Mouse (Mus musculus): ENCODE data around the gene Plekhh1. TPM values are rescaled to one million over a fixed set of nuclear protein-coding genes. Genes with fewer than 3 reads are reported as not detected.
A peak's percentile ranks its signal among the peaks of the same experiment; 100 is the strongest.

Plekhh1 gene
- total and polyA plus RNA-seq, 3 experiments: 0.35 to 2.3 TPM; not detected in 1

DNA sequence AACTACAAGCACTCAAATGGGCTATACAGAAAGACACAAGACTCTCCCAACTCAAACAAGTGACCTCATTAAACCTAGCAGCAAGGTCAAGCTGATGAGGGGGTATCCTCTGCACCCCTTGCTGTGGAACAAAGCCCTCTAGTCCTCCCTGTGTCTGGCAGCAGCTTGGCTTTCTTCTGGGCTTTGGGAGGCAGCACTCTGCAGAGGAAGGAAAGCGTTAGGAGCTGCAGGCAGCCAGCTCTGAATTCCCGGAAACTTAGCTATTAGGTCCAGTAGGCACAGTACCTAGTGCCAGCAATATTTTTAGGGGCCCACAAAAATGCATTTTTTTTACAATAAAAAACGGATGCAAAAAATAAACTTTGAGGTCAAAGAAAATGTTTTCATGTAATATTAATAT lies 18.4 kb upstream of the Plekhh1 start:
- H3K27ac ChIP-seq (ENCODE audit: control insufficient read depth, low read depth, low read length): no peak overlapping the region
- peaks cover 4% of the 10 kb centered on the region; the same call in 1 of the 2 replicates for H3K79me2 ChIP-seq (ENCODE audit: control insufficient read depth, insufficient read depth, low read length, poor library complexity)
- H3K4me1 ChIP-seq (ENCODE audit: control insufficient read depth in 1 of 2, insufficient read depth in 2 of 2, low read length in 2 of 2): peaks cover 0 to 5% of the 10 kb centered on the region in 2 experiments; a peak in 1 of 4 replicates
- H3K36me3 ChIP-seq (ENCODE audit: control insufficient read depth in 1 of 2, insufficient read depth in 2 of 2, low read length in 2 of 2): 0 out of 4 replicates have a peak, but pooled peaks cover 0 to 3% of the 10 kb centered on the region in 2 experiments
- H3K9me3 ChIP-seq (replicated peaks; ENCODE audit: insufficient read depth, low read length): no peaks in the 10 kb centered on the region
- TF ChIP-seq GABPA (IDR thresholded peaks at IDR 0.05; ENCODE audit: low read depth, low read length) (no peak), ETS1 (IDR thresholded peaks at IDR 0.05; ENCODE audit: low read depth, low read length) (no peak), BHLHE40 (IDR thresholded peaks at IDR 0.05; ENCODE audit: borderline replicate concordance, low read depth, low read length) (no peak), MYB (IDR thresholded peaks at IDR 0.05; ENCODE audit: low read depth, low read length) (no peak)
- H3K9ac ChIP-seq (ENCODE audit: control insufficient read depth, low read depth, low read length, poor library complexity, severe bottlenecking): no peak overlapping the region
- DNase-seq (ENCODE audit: low read depth, low spot score): no peak
- no peaks in the 10 kb centered on the region for H3K27me3 ChIP-seq (ENCODE audit: control insufficient read depth in 1 of 2, insufficient read depth in 2 of 2, low read length in 2 of 2)
- no peak overlapping the region for H3K4me3 ChIP-seq (ENCODE audit: control insufficient read depth in 1 of 2, insufficient read depth in 1 of 2, low read depth in 2 of 2, low read length in 2 of 2)

DNA sequence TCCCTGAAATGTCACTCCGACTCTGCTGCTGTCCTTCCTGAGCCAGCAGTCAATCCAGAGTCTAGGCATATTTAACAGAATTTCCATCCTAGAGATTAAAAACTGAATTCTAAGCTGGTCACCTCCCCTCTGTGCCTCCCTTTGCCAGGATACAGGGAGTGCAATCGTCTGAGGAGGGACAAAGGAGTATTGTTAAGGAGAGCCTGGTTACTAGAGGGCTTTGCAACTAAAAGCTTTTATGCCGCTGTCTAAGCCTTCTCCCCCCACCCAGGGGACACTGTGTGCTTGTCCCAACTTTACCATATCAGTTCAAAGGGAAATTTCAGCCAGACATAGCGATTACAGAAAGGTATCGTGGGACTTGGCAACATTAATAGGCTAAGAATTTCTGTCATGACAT lies 12.9 kb upstream of the Plekhh1 start:
- no peaks in the 10 kb centered on the region for H3K9me3 ChIP-seq (replicated peaks; ENCODE audit: insufficient read depth, low read length)
- no peak for DNase-seq (ENCODE audit: low read depth, low spot score)

DNA sequence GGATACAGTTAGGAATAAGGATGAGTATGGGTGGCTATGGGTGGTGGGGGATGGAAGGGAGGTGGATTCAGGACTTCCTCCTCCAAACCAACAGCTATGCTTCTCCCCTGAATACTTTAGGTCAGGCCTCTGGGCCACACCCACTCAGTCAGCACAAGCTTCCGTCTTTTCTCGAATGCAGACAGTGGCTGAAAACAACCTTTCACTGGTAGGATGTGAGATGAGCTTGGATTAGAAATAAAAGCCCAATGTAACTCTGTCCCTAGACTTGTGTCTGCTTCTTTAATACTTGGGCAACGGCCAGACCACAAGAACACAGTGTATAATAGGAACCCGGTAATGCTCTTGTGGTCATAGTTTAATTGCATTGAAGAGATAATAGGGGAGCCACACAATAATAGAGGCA lies 11.0 kb upstream of the Plekhh1 start:
- Histone ChIP-seq H3K4me3 (ENCODE audit: control insufficient read depth in 1 of 2, insufficient read depth in 1 of 2, low read depth in 2 of 2, low read length in 2 of 2) (peak overlapping the region; percentile 37 to 41), H3K27ac (ENCODE audit: control insufficient read depth, low read depth, low read length) (peak overlapping the region; percentile 68), H3K9ac (ENCODE audit: control insufficient read depth, low read depth, low read length, poor library complexity, severe bottlenecking) (peak overlapping the region; percentile 36), H3K4me1 (ENCODE audit: control insufficient read depth in 1 of 2, insufficient read depth in 2 of 2, low read length in 2 of 2) (peaks cover 10 to 12% of the 10 kb centered on the region in 2 experiments), H3K36me3 (ENCODE audit: control insufficient read depth in 1 of 2, insufficient read depth in 2 of 2, low read length in 2 of 2) (peaks cover 0 to 9% of the 10 kb centered on the region in 2 experiments; a peak in 2 of 4 replicates), H3K79me2 (ENCODE audit: control insufficient read depth, insufficient read depth, low read length, poor library complexity) (no peaks in the 10 kb centered on the region), H3K9me3 (replicated peaks; ENCODE audit: insufficient read depth, low read length) (no peaks in the 10 kb centered on the region), H3K27me3 (ENCODE audit: control insufficient read depth in 1 of 2, insufficient read depth in 2 of 2, low read length in 2 of 2) (no peaks in the 10 kb centered on the region)
- DNase-seq (ENCODE audit: low read depth, low spot score): peak; percentile 90
- TF ChIP-seq MYC (IDR thresholded peaks at IDR 0.05; ENCODE audit: low read depth, low read length) (0 out of 2 replicates have a peak, but pooled peaks have one; percentile 21), EP300 (IDR thresholded peaks at IDR 0.05; ENCODE audit: low read depth in 1 of 2, low read length in 2 of 2) (peak; percentile 7 to 42; a peak in 3 of 4 replicates), SIN3A (IDR thresholded peaks at IDR 0.05; ENCODE audit: low read length) (peak; percentile 62; the same call in 1 of the 2 replicates), MXI1 (IDR thresholded peaks at IDR 0.05; ENCODE audit: low read depth, low read length) (peak; percentile 39; the same call in 1 of the 2 replicates), SMC3 (IDR thresholded peaks at IDR 0.05; ENCODE audit: low read depth, low read length) (peak; percentile 3; the same call in 1 of the 2 replicates), NELFE (IDR thresholded peaks at IDR 0.05; ENCODE audit: low read depth, low read length) (peak; percentile 49), BHLHE40 (IDR thresholded peaks at IDR 0.05; ENCODE audit: borderline replicate concordance, low read depth, low read length) (peak; percentile 62; the same call in 1 of the 2 replicates), USF2 (IDR thresholded peaks at IDR 0.05; ENCODE audit: borderline replicate concordance in 1 of 2, insufficient read depth in 1 of 2, low read depth in 1 of 2, low read length in 2 of 2) (no peak), MAFK (IDR thresholded peaks at IDR 0.05; ENCODE audit: borderline replicate concordance, low read depth, low read length) (0 out of 2 replicates have a peak, but pooled peaks have one; percentile 12), ELF1 (IDR thresholded peaks at IDR 0.05; ENCODE audit: low read depth, low read length) (peak; percentile 70), RCOR1 (IDR thresholded peaks at IDR 0.05; ENCODE audit: low read depth, low read length) (peak; percentile 62; the same call in 1 of the 2 replicates), POLR2A (IDR thresholded peaks at IDR 0.05; ENCODE audit: control insufficient read depth in 1 of 2, insufficient read depth in 1 of 2, low read depth in 1 of 2, low read length in 2 of 2, poor library complexity in 1 of 2) (peak in 1 of 2 experiments; percentile 59; a peak in 2 of 4 replicates), GATA1 (IDR thresholded peaks at IDR 0.05; ENCODE audit: low read depth, low read length) (0 out of 2 replicates have a peak, but pooled peaks have one; percentile 1), CHD2 (IDR thresholded peaks at IDR 0.05; ENCODE audit: low read length) (no peak; the same call in 1 of the 2 replicates)

More for the DNA sequence above, 12.9 kb upstream of the Plekhh1 start:
- Histone ChIP-seq H3K27me3 (ENCODE audit: control insufficient read depth in 1 of 2, insufficient read depth in 2 of 2, low read length in 2 of 2) (no peaks in the 10 kb centered on the region), H3K4me3 (ENCODE audit: control insufficient read depth in 1 of 2, insufficient read depth in 1 of 2, low read depth in 2 of 2, low read length in 2 of 2) (no peak overlapping the region), H3K4me1 (ENCODE audit: control insufficient read depth in 1 of 2, insufficient read depth in 2 of 2, low read length in 2 of 2) (peaks cover 10 to 12% of the 10 kb centered on the region in 2 experiments), H3K79me2 (ENCODE audit: control insufficient read depth, insufficient read depth, low read length, poor library complexity) (no peaks in the 10 kb centered on the region), H3K9ac (ENCODE audit: control insufficient read depth, low read depth, low read length, poor library complexity, severe bottlenecking) (no peak overlapping the region), H3K27ac (ENCODE audit: control insufficient read depth, low read depth, low read length) (no peak overlapping the region), H3K36me3 (ENCODE audit: control insufficient read depth in 1 of 2, insufficient read depth in 2 of 2, low read length in 2 of 2) (peaks cover 0 to 9% of the 10 kb centered on the region in 2 experiments; a peak in 2 of 4 replicates)
- TF ChIP-seq NRF1 (IDR thresholded peaks at IDR 0.05; ENCODE audit: insufficient read depth, low read depth, low read length, poor library complexity, severe bottlenecking) (no peak), USF2 (IDR thresholded peaks at IDR 0.05; ENCODE audit: borderline replicate concordance in 1 of 2, insufficient read depth in 1 of 2, low read depth in 1 of 2, low read length in 2 of 2) (no peak), TAL1 (IDR thresholded peaks at IDR 0.05; ENCODE audit: low read length) (no peak), ZNF384 (IDR thresholded peaks at IDR 0.05; ENCODE audit: low read depth, low read length) (no peak), ZC3H11A (IDR thresholded peaks at IDR 0.05; ENCODE audit: low read depth, low read length) (no peak), RCOR1 (IDR thresholded peaks at IDR 0.05; ENCODE audit: low read depth, low read length) (no peak), SIN3A (IDR thresholded peaks at IDR 0.05; ENCODE audit: low read length) (no peak), USF1 (IDR thresholded peaks at IDR 0.05; ENCODE audit: low read depth, low read length) (no peak), CHD1 (IDR thresholded peaks at IDR 0.05; ENCODE audit: low read depth, low read length) (no peak), KAT2A (conservative IDR thresholded peaks at IDR 0.05; ENCODE audit: low read depth, low read length) (no peak), UBTF (IDR thresholded peaks at IDR 0.05; ENCODE audit: borderline replicate concordance, insufficient read depth, low read depth, low read length) (no peak), MYB (IDR thresholded peaks at IDR 0.05; ENCODE audit: low read depth, low read length) (no peak), POLR2A (IDR thresholded peaks at IDR 0.05; ENCODE audit: control insufficient read depth in 1 of 2, insufficient read depth in 1 of 2, low read depth in 1 of 2, low read length in 2 of 2, poor library complexity in 1 of 2) (no peak), RAD21 (IDR thresholded peaks at IDR 0.05; ENCODE audit: low read depth, low read length) (no peak), MXI1 (IDR thresholded peaks at IDR 0.05; ENCODE audit: low read depth, low read length) (no peak), MAFK (IDR thresholded peaks at IDR 0.05; ENCODE audit: borderline replicate concordance, low read depth, low read length) (no peak), NELFE (IDR thresholded peaks at IDR 0.05; ENCODE audit: low read depth, low read length) (no peak), MAZ (IDR thresholded peaks at IDR 0.05; ENCODE audit: low read depth, low read length) (no peak), GABPA (IDR thresholded peaks at IDR 0.05; ENCODE audit: low read depth, low read length) (no peak), BHLHE40 (IDR thresholded peaks at IDR 0.05; ENCODE audit: borderline replicate concordance, low read depth, low read length) (no peak)

Data from MEL (cell line).